Mouse (Mus musculus) left cerebral cortex, adult 18-20 months (tissue): ENCODE data around the gene Gm11983. TPM values are rescaled to one million over a fixed set of nuclear protein-coding genes. Genes with fewer than 3 reads are reported as not detected.
"Not testable (repeated sequence)": the region's sequence is repeated elsewhere in the genome, so short reads cannot be mapped to it uniquely, and the experiment has no call there.

ENCODE experiments used
- DNase-seq, 2 experiments: peaks; one replicate each; pipeline ENCODE4 v3.0.0; 2021 to 2022; ENCODE audit warnings: low spot score in 2 of 2, mixed read lengths in 1 of 2
- long read RNA-seq, 2 experiments: library from polyadenylated mRNA; stranded (forward); transcript quantifications; one replicate each; pipeline ENCODE4 v2.0.0; 2021
- total RNA-seq, 2 experiments: library from RNA; stranded (reverse); gene quantifications; 2 replicates each; pipeline ENCODE4 v1.2.3; 2021

Gm11983 gene
- not detected for total RNA-seq
- long read RNA-seq, experiment 1: 0 reads
- long read RNA-seq, experiment 2: 0 reads

- no peak for DNase-seq
Measured at GRCm38 (mm10) chr11:6837554-6837953, at the start of gene Gm11983. Gene Gm11983, minus strand, starts transcription at chr11:6837654.

- DNase-seq: not testable (repeated sequence)
Measured at GRCm38 (mm10) chr11:6883045-6883444, 45.6 kb upstream of the Gm11983 start.

- no peak for DNase-seq
Measured at GRCm38 (mm10) chr11:6881614-6882013, 44.2 kb upstream of the Gm11983 start.

GRCm38 (mm10) chr11:6877740-6878139 is 40.3 kb upstream of the Gm11983 start:
- no peak for DNase-seq

- no peak for DNase-seq
Measured at GRCm38 (mm10) chr11:6870947-6871346, 33.5 kb upstream of the Gm11983 start.

- DNase-seq: no peak
Measured at GRCm38 (mm10) chr11:6865536-6865935, 28.1 kb upstream of the Gm11983 start.

- no peak for DNase-seq
Measured at GRCm38 (mm10) chr11:6862185-6862584, 24.7 kb upstream of the Gm11983 start.

GRCm38 (mm10) chr11:6859898-6860858 is 22.7 kb upstream of the Gm11983 start:
- DNase-seq: no peak

- no peak for DNase-seq
Measured at GRCm38 (mm10) chr11:6859096-6859495, 21.6 kb upstream of the Gm11983 start.

- no peak for DNase-seq
Measured at GRCm38 (mm10) chr11:6855942-6856341, 18.5 kb upstream of the Gm11983 start.

- not testable (repeated sequence) for DNase-seq
Measured at GRCm38 (mm10) chr11:6853366-6853765, 15.9 kb upstream of the Gm11983 start.

- DNase-seq: no peak
Measured at GRCm38 (mm10) chr11:6843831-6844230, 6.4 kb upstream of the Gm11983 start.

- no peak for DNase-seq
Measured at GRCm38 (mm10) chr11:6842160-6842559, 4.7 kb upstream of the Gm11983 start.

GRCm38 (mm10) chr11:6840775-6841174 is 3.3 kb upstream of the Gm11983 start:
- DNase-seq: peak in 1 of 2 experiments; percentile 4

- no peak for DNase-seq
Measured at GRCm38 (mm10) chr11:6834636-6835035, 2.8 kb downstream of the Gm11983 start.

GRCm38 (mm10) chr11:6833731-6834130 is 3.7 kb downstream of the Gm11983 start:
- no peak for DNase-seq

GRCm38 (mm10) chr11:6831931-6832330 is 5.5 kb downstream of the Gm11983 start:
- no peak for DNase-seq

GRCm38 (mm10) chr11:6828196-6828595 is 9.3 kb downstream of the Gm11983 start:
- DNase-seq: no peak

GRCm38 (mm10) chr11:6826157-6826556 is 11.3 kb downstream of the Gm11983 start:
- DNase-seq: peak in 1 of 2 experiments; percentile 4

GRCm38 (mm10) chr11:6823176-6823575 is 14.3 kb downstream of the Gm11983 start:
- no peak for DNase-seq

- no peak for DNase-seq
Measured at GRCm38 (mm10) chr11:6814486-6814885, 23.0 kb downstream of the Gm11983 start.

- DNase-seq: not testable (repeated sequence)
Measured at GRCm38 (mm10) chr11:6802879-6803278, 34.6 kb downstream of the Gm11983 start.

- DNase-seq: no peak
Measured at GRCm38 (mm10) chr11:6790690-6791089, 46.8 kb downstream of the Gm11983 start.
